Mouse (Mus musculus) stomach, embryonic 16.5 days (tissue): ENCODE data around the gene Tppp2. TPM values are rescaled to one million over a fixed set of nuclear protein-coding genes. Genes with fewer than 3 reads are reported as not detected.
A peak's percentile ranks its signal among the peaks of the same experiment; 100 is the strongest.

Source experiments
- ATAC-seq: fragments of 200-750 bp; cut with Nextera tagmentation; 2 replicates; pipeline ENCODE4 v1.8.0; 2017; ENCODE audit warnings: moderate number of reproducible peaks, moderate TSS enrichment; ENCODE audit not compliant: insufficient read depth, low FRiP score
- H3K27ac ChIP-seq: fragments of 300-500 bp; sonication (generic); 2 replicates; pipeline ENCODE4 v1.5.1; 2014; ENCODE audit warnings: low read length
- H3K27me3 ChIP-seq: fragments of 300-500 bp; sonication (generic); 2 replicates; pipeline ENCODE4 v1.6.1; 2014; ENCODE audit warnings: low read length, control low read depth, mixed read lengths; ENCODE audit not compliant: control insufficient read depth, insufficient read depth
- H3K36me3 ChIP-seq: fragments of 300-500 bp; sonication (generic); 2 replicates; pipeline ENCODE4 v1.6.1; 2014; ENCODE audit warnings: low read length; ENCODE audit not compliant: control insufficient read depth, insufficient read depth
- H3K4me1 ChIP-seq: fragments of 300-500 bp; sonication (generic); 2 replicates; pipeline ENCODE4 v1.6.1; 2014; ENCODE audit warnings: low read length, control low read depth, mixed read lengths; ENCODE audit not compliant: control insufficient read depth, insufficient read depth
- H3K4me2 ChIP-seq: fragments of 300-500 bp; sonication (generic); 2 replicates; pipeline ENCODE4 v1.6.1; 2014; ENCODE audit warnings: low read depth, low read length, mixed read lengths
- H3K4me3 ChIP-seq: fragments of 300-500 bp; sonication (generic); replicated peaks from 2 replicates; pipeline ENCODE4 v1.5.1; 2014; ENCODE audit warnings: mild to moderate bottlenecking, low read length
- H3K9ac ChIP-seq: fragments of 300-500 bp; sonication (generic); 2 replicates; pipeline ENCODE4 v1.6.1; 2014; ENCODE audit warnings: low read length
- H3K9me3 ChIP-seq: fragments of 300-500 bp; sonication (generic); replicated peaks from 2 replicates; pipeline ENCODE4 v1.6.1; 2016; ENCODE audit warnings: low read length, control low read depth; ENCODE audit not compliant: control insufficient read depth
- WGBS: fragments of 180-500 bp; shearing (Covaris S2); extraction: QIAGEN DNeasy Blood & Tissue Kit; methylation state at CpG from one replicate; pipeline ENCODE4 v1.1.7; 2014; 5-methylcytosine and 5-hydroxymethylcytosine counted together
- polyA plus RNA-seq: library from polyadenylated mRNA; unstranded; fragments of >200 nt; fragmentation: Nextera tagmentation; extraction: Ambion mirVana; gene quantifications from 2 replicates; pipeline ENCODE4 v1.2.1, GENCODE M21; 2015

Gene Tppp2
- polyA plus RNA-seq, 1 experiment from 2014 or later = not detected

DNA sequence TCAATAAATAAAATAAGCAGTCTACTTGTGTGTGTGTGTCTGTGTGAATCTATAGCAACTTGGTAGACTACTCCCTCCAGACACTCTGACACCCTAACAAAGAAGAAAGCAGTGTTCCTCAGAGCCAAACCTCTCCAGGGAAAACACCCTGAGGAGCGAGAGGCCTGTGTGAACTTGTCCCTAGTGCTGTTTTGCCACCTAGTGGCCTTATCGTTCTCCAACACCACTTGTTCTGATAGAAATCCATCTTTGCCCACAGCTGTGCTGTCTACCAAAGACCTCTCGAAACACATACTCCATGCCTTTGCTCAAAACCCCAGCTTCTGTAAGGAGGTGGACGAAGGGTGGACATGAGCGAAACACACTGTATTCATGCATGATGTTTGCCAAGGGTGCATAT is 12.6 kb downstream of the Tppp2 start:
- no peak overlapping the region for H3K9ac ChIP-seq
- 23% methylated on average over 5 of the region's 5 CpGs for WGBS
- no peaks in the 10 kb centered on the region for H3K27me3 ChIP-seq

DNA sequence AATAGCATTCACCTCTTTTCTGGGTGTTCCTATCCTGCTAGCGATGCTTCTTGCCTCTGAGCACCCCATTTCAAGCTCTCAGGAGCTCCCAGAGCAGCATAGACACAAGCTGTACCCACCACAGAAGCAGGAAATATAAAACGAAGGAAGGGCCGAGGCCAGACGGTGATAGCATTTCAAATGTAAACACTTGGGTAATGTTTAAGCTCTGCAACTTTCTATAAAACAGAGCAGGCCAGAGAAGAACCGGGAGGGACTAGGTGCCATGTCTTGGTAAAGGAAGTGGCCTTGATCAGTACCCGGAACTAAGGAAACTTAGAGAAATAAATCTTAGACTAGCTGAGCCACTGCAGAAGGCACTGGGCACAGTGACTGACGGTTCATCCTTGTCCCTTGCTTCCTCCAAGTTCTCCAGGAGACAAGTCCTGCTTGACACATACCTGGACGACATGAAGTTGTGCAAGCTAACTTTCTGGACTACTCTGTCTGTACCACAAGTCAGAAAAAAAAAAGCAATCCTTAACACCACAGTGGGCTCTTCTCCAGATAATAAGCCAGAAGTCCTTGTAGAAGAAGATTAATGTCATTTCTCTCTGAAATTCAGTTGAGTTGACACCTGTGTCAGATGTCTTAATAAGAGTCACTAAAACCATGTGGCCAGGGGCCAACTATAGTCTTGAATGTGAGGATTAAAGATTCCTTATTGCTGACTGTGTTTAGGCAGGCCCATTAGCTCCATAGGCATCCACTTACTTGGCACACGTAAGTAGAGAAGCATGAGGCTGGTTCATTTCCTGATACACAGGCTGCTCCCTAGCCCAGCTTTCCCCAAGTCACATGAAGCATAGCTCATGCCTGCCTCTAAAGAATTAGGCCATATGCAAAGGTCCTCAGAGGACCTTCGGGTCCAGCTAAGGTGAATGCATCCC is 14.1 kb downstream of the Tppp2 start:
- Histone ChIP-seq H3K9me3 (0 out of 2 replicates have a peak, but pooled peaks cover 2% of the 10 kb centered on the region), H3K4me3 (no peak overlapping the region), H3K4me1 (peaks cover 24% of the 10 kb centered on the region), H3K4me2 (no peak overlapping the region), H3K27ac (peak overlapping the region; percentile 92), H3K9ac (peak overlapping the region; percentile 35; the same call in 1 of the 2 replicates), H3K27me3 (no peaks in the 10 kb centered on the region), H3K36me3 (no peaks in the 10 kb centered on the region)
- WGBS = 32% methylated on average over 10 of the region's 10 CpGs
- ATAC-seq = peak; percentile 52; the same call in 1 of the 2 replicates

More for the DNA sequence above, 12.6 kb downstream of the Tppp2 start:
- Histone ChIP-seq H3K9me3 (0 out of 2 replicates have a peak, but pooled peaks cover 2% of the 10 kb centered on the region), H3K4me3 (no peak overlapping the region), H3K4me2 (no peak overlapping the region), H3K4me1 (peaks cover 24% of the 10 kb centered on the region), H3K27ac (peak overlapping the region; percentile 70; the same call in 1 of the 2 replicates), H3K36me3 (no peaks in the 10 kb centered on the region)
- peak; percentile 70 for ATAC-seq

DNA sequence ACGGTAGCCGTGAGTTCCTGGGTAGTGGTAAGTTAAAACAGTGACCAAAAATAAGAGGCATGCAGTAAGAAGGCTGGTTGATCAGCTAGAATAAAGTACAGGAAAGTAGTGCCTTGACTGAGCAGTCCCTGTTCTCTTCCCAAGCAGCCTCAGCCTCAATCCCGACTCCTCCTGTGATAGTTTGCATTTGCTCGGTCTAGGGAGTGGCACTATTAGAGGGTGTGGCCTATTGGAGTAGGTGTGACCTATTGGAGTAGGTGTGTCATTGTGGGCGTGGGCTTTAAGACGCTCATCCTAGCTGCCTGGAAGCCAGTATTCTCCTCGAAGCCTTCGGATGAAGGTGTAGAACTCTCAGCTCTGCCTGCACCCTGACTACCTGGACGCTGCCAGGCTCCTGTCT is 20.8 kb downstream of the Tppp2 start:
- Histone ChIP-seq H3K9ac (no peak overlapping the region), H3K9me3 (peaks cover 12% of the 10 kb centered on the region; the same call in 1 of the 2 replicates), H3K4me3 (no peak overlapping the region), H3K27ac (no peak overlapping the region), H3K36me3 (no peaks in the 10 kb centered on the region), H3K4me2 (no peak overlapping the region), H3K27me3 (no peaks in the 10 kb centered on the region), H3K4me1 (peaks cover 6% of the 10 kb centered on the region; the same call in 1 of the 2 replicates)
- 82% methylated on average over 9 of the region's 9 CpGs for WGBS
- no peak for ATAC-seq

DNA sequence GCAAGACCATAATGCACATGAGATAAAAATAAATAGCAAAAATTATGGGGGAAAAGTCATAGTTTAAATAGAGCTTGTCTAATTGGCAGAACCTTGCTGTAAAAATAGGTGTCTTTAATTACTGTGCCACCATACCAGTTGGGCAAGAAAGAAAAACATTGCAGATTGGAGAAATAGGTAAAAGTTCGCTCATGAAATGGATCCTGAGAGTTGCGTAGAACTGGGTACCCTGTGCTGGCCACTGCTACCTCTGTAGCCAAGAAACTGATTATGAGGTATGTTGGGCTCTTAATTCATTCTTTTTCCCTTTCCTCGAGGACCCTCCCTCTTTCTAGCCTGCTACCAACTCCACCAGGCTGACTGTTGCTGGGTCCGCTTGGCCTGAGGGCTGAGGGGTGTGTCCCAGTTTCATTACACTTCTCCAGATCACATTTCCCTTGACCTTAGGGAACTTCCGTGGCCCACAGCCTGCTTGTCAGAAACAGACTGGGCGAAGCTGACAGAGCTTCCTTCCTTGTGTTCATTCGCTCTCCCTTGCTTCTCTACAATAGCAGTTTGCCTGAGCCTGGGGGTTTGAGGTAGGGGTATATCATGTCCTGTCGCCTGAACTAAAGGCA is 22.8 kb downstream of the Tppp2 start:
- ATAC-seq = peak; percentile 47; the same call in 1 of the 2 replicates
- Histone ChIP-seq H3K9ac (peak overlapping the region; percentile 35; the same call in 1 of the 2 replicates), H3K4me3 (no peak overlapping the region), H3K36me3 (no peaks in the 10 kb centered on the region), H3K9me3 (peaks cover 9% of the 10 kb centered on the region; the same call in 1 of the 2 replicates), H3K27ac (no peak overlapping the region), H3K4me1 (peaks cover 6% of the 10 kb centered on the region; the same call in 1 of the 2 replicates), H3K4me2 (no peak overlapping the region), H3K27me3 (no peaks in the 10 kb centered on the region)
- WGBS = 41% methylated on average over 8 of the region's 8 CpGs

DNA sequence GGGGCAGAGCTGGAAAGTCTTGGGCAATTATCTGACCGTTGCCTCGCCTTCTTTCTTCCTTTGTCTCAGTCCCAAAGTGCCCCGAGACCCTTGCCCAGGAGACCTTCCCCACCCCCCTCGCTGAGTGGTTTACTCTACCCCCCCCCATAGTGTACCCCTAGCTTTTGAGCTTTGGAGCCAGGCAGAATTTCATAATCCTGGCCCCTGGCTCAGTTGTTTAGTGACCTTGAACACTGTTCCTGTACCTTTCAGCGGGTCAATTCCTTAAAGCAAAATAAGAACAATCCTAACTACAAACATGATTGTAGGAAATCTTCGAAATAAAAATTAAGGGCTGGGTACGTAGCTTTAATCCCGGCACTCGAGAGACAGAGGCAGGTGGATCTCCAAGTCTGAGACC is 23.4 kb downstream of the Tppp2 start:
- H3K36me3 ChIP-seq = no peaks in the 10 kb centered on the region
- no peak overlapping the region for H3K4me3 ChIP-seq
- no peak overlapping the region for H3K27ac ChIP-seq
- ATAC-seq = no peak
- 66% methylated on average over 9 of the region's 9 CpGs for WGBS
- peaks cover 6% of the 10 kb centered on the region; the same call in 1 of the 2 replicates for H3K4me1 ChIP-seq
- no peak overlapping the region for H3K4me2 ChIP-seq
- no peaks in the 10 kb centered on the region for H3K27me3 ChIP-seq
- no peak overlapping the region; the same call in 1 of the 2 replicates for H3K9ac ChIP-seq
- peaks cover 9% of the 10 kb centered on the region; the same call in 1 of the 2 replicates for H3K9me3 ChIP-seq

DNA sequence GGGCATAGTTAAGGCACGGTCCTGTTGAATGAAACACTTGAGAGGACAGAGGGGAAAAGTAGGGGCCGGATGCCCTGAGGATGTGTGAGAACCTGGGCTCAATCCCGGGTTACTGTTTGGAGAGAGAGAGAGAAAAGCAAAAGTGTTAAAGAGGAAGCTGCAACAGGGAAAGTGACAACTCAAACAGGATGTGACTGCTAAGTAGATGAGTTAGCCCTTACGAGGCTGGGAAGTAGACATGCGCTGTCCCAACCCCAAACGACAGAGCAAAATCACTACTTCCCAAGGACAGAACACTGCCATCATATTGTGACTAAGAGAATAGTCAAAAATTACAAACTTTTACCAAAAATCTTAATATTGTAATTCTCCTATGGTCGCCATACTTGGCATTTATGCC is 24.0 kb downstream of the Tppp2 start:
- Histone ChIP-seq H3K27ac (no peak overlapping the region), H3K27me3 (no peaks in the 10 kb centered on the region), H3K4me2 (no peak overlapping the region), H3K9me3 (peaks cover 9% of the 10 kb centered on the region; the same call in 1 of the 2 replicates), H3K9ac (no peak overlapping the region), H3K4me1 (peaks cover 6% of the 10 kb centered on the region; the same call in 1 of the 2 replicates), H3K36me3 (no peaks in the 10 kb centered on the region), H3K4me3 (no peak overlapping the region)
- 63% methylated on average over 7 of the region's 7 CpGs for WGBS
- ATAC-seq = no peak

DNA sequence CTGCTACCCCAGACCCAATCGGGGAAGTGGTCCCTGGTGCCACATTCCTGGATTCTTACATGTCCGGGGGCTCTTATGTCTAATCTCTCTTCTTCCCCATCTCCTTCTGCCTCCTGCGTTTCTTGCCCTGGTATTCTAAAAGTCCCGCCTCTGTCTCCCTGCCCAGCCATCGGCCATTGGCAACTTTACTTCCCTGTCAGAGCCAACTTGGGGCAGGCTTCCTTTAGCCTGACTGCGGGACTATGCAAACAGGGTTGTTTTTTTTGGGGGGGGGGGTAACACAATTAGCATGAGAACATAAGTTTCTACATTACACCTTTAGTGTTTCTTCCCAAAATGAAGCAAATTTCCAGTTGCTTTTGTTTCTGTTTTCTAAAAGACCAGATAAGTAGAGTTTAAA is 25.1 kb downstream of the Tppp2 start:
- no peaks in the 10 kb centered on the region for H3K36me3 ChIP-seq
- H3K9ac ChIP-seq = no peak overlapping the region
- H3K4me3 ChIP-seq = no peak overlapping the region
- 71% methylated on average over 6 of the region's 6 CpGs for WGBS
- no peaks in the 10 kb centered on the region for H3K27me3 ChIP-seq
- H3K4me1 ChIP-seq = peaks cover 6% of the 10 kb centered on the region; the same call in 1 of the 2 replicates
- H3K27ac ChIP-seq = no peak overlapping the region
- no peak overlapping the region for H3K4me2 ChIP-seq
- ATAC-seq = no peak
- H3K9me3 ChIP-seq = 0 out of 2 replicates have a peak, but pooled peaks cover 3% of the 10 kb centered on the region

DNA sequence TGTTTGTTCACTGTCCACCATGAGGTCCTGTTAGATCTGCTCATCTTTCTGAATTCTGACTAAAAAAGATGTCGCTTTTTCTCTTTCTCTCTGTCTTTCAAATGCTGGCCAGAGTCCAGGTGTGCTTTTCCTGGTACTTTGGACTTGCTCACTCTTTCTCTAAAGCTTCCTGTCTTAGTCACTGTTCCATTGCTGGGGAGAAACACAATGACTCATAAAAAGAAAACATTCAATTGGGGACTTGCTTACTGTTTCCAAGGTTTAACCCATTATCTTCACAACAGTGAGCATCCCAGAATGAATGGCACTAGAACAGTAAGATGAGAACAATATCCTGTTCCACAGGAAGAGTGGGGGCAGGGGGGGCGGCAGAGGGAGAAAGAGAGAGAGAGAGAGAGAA is 42.1 kb downstream of the Tppp2 start:
- H3K36me3 ChIP-seq = no peaks in the 10 kb centered on the region
- no peaks in the 10 kb centered on the region for H3K27me3 ChIP-seq
- no peak overlapping the region for H3K27ac ChIP-seq
- H3K4me2 ChIP-seq = no peak overlapping the region
- H3K9me3 ChIP-seq = no peaks in the 10 kb centered on the region
- H3K4me3 ChIP-seq = no peak overlapping the region
- no peak overlapping the region for H3K9ac ChIP-seq
- WGBS = 86% methylated on average over 2 of the region's 2 CpGs
- H3K4me1 ChIP-seq = no peaks in the 10 kb centered on the region
- ATAC-seq = no peak

DNA sequence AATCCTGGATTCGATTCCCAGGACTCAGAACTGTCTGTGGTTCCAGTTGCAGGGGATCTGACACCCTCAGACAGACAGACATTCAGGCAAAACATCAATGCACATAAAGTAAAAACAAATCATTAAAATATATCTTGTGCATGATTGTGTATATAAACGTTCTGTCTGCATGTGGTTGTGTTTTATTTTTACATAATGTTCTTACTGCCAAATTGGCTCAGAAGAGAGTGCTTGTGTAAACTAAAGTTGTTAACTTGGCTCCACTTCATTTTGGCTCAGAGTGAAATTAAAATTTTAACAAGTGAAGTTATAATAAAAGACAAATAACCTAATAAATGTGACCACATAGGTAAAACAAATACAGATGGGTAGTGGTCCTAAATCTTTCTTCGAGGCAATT is 49.2 kb downstream of the Tppp2 start:
- no peak overlapping the region for H3K27ac ChIP-seq
- H3K4me2 ChIP-seq = no peak overlapping the region
- H3K9ac ChIP-seq = no peak overlapping the region
- H3K4me1 ChIP-seq = no peaks in the 10 kb centered on the region
- no peaks in the 10 kb centered on the region for H3K36me3 ChIP-seq
- no peak overlapping the region for H3K4me3 ChIP-seq
- no peaks in the 10 kb centered on the region for H3K9me3 ChIP-seq
- 55% methylated on average over 3 of the region's 3 CpGs for WGBS
- 0 out of 2 replicates have a peak, but pooled peaks have one; percentile 21 for ATAC-seq
- no peaks in the 10 kb centered on the region for H3K27me3 ChIP-seq
